Mouse (Mus musculus) bone marrow macrophage, adult 2 months (primary cell): ENCODE results near the gene Meiob. TPM values are rescaled to one million over a fixed set of nuclear protein-coding genes. Genes with fewer than 3 reads are reported as not detected.

Experiments
- H3K27ac ChIP-seq: 2 replicates; pipeline ENCODE4 v1.5.1; 2012; ENCODE audit warnings: low read depth, low read length; ENCODE audit not compliant: insufficient read depth
- H3K4me1 ChIP-seq: 2 replicates; pipeline ENCODE4 v1.6.1; 2012; ENCODE audit warnings: low read length; ENCODE audit not compliant: control insufficient read depth, insufficient read depth
- H3K4me3 ChIP-seq: 2 replicates; pipeline ENCODE4 v1.5.1; 2012; ENCODE audit warnings: mild to moderate bottlenecking, low read length, moderate library complexity; ENCODE audit not compliant: insufficient read depth
- CTCF ChIP-seq: IDR thresholded peaks from 2 replicates; pipeline ENCODE4 v1.5.1; 2012; ENCODE audit warnings: low read depth, mild to moderate bottlenecking, low read length, moderate library complexity
- POLR2A ChIP-seq: IDR thresholded peaks from 2 replicates; pipeline ENCODE4 v1.6.1; 2012; ENCODE audit warnings: mild to moderate bottlenecking, low read depth, low read length, borderline replicate concordance
- polyA plus RNA-seq: library from polyadenylated mRNA; stranded (reverse); fragments of >200 nt; gene quantifications from 2 replicates; pipeline ENCODE4 v1.2.4, GENCODE M21; 2012; ENCODE audit not compliant: missing spikeins, insufficient read depth, insufficient read length

Gene Meiob
- not detected in 2 replicates for polyA plus RNA-seq

DNA sequence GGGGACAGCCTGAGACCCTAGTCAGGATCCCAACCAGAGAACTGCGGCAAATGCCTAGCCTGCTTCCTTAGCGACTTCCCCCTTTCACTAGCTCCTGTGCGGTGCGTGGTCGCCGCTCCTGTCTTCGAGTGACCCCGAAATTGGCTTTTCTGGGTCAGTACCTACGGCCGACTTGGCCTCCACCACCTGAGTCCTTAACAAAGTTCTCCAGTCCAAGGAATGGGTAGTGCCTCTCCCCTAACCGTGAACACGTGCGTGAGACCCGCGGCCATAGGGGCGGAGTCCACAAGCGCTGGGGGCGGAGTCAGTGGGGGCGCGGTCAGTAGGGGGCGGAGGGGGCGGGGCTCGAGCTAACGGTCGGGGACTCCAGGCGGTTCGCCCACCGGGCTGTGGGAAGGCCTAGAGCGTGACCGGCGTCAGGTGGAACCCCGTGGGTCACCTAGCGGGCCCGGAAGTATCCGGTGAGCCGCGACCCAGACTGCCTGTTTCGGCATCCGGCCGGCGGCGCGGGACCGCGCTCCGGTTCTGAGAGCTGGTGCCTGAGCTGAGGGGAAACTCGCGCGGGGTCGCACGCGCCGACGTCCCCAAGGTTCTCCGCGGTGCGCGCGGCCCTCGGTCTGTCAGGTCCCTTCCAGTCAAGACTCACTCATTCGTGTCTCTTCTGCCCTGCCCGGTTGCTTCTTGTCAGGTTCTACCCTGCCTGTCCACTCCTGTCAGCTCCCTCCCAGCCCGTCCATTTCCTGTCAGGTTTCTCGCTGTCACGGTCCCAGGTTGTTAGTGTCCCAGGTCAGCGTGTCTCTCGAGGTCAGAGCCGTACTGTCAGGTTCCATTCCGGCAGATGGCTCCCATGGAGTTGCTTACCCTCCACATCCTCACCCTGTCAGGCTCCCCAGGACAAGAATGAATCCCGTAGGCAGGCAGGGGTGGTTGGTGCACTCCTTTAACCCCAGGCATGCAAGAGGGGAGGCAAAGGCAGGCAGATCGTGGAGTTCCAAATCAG is at the start of gene Meiob:
Gene Meiob, plus strand, starts transcription at position 338 of the 1,000 bp plus-strand sequence.
- Histone ChIP-seq H3K4me3 (peak within 1 kb of the TSS; percentile 91), H3K4me1 (no peaks in the 10 kb centered on the region), H3K27ac (no peak within 1 kb of the TSS)
- no peak for TF ChIP-seq POLR2A
- no peak for TF ChIP-seq CTCF

DNA sequence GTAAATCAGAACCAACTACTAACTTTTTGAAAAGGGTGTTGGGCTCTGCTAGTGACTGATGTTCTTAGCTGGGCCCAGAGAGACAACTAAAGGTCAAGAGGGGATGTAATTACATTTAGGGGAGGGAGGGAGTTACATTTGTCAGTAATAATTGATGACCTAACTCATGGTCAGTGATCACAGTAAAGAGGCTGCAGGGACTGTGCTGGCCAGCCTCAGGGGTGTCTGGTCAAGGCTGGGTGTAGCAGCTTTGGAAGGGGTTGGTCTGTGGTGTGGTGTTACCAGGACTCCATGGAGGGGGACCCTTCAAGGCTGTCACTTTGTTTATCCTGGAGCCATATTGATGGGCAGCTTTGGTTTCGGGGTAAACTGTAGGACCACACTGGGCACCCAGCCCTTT is 46.7 kb upstream of the Meiob start:
- no peak overlapping the region for H3K27ac ChIP-seq
- H3K4me3 ChIP-seq, result no peak overlapping the region
- no peak for TF ChIP-seq CTCF
- no peak for TF ChIP-seq POLR2A
- no peaks in the 10 kb centered on the region for H3K4me1 ChIP-seq

DNA sequence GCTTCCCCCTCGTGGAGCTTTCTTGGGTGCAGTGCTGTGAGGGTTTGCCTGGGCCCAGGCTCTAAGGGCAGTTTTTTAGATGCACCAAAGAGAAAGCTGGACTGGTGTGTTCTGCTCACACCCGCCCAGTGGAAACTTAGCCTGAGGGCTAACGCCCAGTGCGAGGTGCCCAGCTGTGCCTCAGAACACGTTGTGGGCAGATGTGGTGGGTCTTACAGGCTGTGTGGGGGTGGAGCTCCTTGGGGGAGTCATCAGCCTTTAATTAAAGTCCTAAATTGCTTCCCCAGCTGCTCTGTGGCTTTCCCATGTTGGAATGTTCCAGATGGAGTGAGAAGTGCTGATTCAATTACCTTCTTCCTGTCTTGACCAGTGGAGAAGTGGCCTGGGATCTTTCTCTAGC is 43.0 kb upstream of the Meiob start:
- no peaks in the 10 kb centered on the region for H3K4me1 ChIP-seq
- no peak overlapping the region for H3K4me3 ChIP-seq
- no peak overlapping the region for H3K27ac ChIP-seq
- no peak for TF ChIP-seq POLR2A
- no peak for TF ChIP-seq CTCF

DNA sequence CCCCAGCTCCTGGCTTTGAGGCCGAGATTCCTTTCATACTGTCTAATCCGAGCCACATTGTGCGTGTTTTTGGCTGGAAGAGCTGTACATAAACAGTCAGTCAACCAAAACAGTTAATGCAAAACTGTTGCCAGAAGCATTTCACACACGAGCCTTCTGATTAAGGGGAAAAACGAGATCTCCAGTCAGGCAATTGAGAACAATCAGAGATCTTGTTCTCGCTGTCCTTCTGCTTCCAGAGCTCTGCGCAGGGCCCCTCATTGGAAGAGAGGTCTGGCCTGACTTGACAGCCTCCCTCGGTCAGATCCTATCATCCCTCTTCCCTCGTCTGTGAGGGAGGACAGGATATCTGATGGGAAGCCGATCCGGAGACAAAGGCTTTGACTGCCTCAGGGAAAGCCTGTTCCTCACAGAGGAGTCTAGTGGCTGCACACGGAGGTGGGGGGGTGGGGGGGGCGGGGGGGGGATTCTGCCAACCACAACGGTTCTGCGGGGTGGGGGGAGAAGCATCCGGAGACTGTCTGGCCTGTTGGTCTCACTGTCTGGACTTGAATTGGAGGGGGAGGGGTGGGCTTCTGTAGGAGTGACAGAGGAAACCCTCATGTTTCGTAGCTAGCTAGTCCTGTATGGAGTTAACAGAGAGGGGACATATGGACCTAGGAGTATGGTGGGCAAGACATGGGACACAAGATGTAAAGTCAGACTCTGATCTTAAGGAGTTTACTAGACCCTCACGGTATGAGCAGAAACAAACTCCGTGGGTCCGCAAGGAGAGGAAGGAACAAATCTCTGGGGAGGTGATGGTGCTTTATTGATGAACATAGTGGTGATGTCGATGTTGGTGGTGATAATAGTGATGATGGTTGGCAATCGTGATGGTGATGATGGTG is 38.8 kb upstream of the Meiob start:
- no peak overlapping the region for H3K4me3 ChIP-seq
- TF ChIP-seq POLR2A (no peak), CTCF (no peak)
- no peaks in the 10 kb centered on the region for H3K4me1 ChIP-seq
- H3K27ac ChIP-seq, result no peak overlapping the region

DNA sequence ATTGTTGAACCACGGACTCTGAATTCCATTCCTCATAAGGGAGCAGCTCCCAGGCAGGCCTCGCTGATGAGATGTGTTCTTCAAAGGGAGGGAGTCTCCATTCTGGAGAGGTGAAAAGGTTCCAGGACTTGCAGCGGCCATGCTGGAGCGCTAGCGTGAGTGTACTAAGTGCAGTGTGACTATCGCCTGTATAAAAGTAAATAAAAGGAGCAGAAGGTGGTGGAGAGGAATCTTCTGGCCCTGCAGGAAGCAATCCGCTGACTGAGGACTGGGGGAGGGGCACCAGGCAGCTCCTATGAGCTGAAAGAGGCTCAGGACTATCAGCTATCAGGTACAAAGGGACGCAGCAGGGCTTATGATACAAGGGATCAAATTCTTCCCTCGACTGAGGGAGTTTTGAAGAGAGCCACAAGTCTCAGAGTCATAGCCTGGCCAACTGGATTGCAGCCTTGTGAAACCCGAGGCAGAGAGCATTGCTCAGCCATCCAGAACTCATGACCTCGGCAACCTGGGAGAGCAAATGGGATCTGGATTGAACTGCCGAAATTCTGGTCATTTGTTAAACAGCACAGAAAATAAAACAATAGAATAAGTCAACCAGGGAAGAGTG is 37.7 kb upstream of the Meiob start:
- TF ChIP-seq POLR2A (no peak), CTCF (no peak)
- Histone ChIP-seq H3K4me3 (no peak overlapping the region), H3K27ac (no peak overlapping the region), H3K4me1 (no peaks in the 10 kb centered on the region)

DNA sequence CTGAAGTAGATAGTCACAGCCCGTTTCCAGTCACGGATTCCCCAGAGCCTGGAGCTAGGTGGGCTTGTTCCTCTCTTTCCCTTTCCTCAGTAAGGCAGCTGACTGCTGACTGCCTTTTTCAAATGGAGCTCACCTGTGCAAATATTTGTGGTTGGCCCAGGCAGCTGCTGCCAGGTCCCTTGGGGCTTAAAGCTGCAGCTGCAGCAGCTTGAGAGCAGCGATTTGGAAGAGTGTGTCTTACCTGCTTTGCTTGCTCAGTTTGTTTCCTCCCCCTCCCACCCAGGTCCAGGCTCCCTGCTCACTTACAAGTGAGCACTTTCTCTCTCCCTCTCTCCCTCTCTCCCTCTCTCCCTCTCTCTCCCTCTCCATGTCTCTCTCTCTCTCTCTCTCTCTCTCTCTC is 34.9 kb upstream of the Meiob start:
- TF ChIP-seq CTCF (no peak), POLR2A (no peak)
- no peaks in the 10 kb centered on the region for H3K4me1 ChIP-seq
- H3K27ac ChIP-seq, result no peak overlapping the region
- H3K4me3 ChIP-seq, result no peak overlapping the region

DNA sequence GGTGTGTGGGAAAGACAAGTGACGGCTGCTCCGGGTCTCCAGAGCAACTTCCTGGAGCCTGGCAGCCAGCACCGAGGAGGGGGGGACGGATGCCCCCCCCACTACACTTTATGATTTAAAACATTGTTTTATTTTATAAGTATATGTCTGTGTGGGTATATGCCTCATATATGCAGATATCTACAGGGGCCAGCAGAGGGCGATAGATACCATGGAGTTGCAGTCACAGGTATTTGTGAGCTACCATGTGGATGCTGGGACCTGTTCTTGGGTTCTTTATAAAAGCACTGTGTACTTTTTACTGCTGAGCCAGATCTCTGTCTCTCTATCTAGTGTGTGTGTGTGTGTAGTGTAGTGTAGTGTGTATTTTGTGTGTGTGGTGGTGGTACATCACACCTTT is 30.8 kb upstream of the Meiob start:
- Histone ChIP-seq H3K4me3 (no peak overlapping the region), H3K27ac (no peak overlapping the region), H3K4me1 (no peaks in the 10 kb centered on the region)
- TF ChIP-seq CTCF (no peak), POLR2A (no peak)

DNA sequence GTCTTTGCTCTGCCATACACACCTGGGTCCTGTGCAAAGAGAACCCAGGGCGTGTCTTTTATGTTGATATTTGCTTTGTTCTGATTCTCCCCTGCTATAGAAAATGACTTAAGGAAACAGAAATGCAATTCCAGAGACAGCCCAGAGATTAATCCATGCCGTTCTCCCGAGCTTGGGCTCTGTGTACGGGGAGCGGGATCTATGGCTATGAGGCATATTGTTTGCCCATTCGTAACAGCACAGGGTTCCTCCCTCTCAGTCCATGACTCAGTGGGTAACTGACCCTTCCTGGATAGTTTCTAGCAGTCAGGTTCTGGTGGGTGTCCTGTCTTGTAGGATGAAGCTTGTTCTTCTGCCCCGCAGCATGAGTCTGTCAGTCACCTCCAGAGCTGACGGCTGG is 28.9 kb upstream of the Meiob start:
- H3K4me3 ChIP-seq, result no peak overlapping the region
- no peak overlapping the region for H3K27ac ChIP-seq
- 0 out of 2 replicates have a peak, but pooled peaks cover 2% of the 10 kb centered on the region for H3K4me1 ChIP-seq
- no peak for TF ChIP-seq CTCF
- no peak for TF ChIP-seq POLR2A

DNA sequence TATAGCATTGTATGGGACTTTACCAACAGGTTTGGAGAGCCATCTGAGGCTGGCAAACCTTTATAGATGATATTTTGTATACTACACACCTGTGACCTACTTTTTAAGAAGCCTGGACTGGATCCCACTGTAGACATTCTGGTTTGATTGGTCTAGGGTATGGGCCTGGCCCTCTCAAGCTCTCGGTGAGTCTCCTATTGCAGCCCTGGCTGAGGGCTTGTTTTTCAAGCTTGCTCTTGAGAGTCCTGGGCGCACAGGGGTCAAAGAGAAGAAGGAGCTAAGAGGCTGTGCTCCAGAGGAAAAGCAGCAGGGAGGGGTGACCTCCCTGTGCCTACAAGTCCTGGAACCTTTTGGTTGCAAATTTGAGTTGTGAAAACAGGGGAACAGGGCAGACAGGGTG is 27.0 kb upstream of the Meiob start:
- TF ChIP-seq CTCF (no peak), POLR2A (no peak)
- H3K4me1 ChIP-seq, result peaks cover 4% of the 10 kb centered on the region

More for the DNA sequence above, 27.0 kb upstream of the Meiob start:
- Histone ChIP-seq H3K27ac (no peak overlapping the region), H3K4me3 (no peak overlapping the region)
